Mouse (Mus musculus) cerebellum, adult 2 months (tissue): Measurements from ENCODE around the gene Vars.

ENCODE experiments used
- CTCF ChIP-seq: fragments of 200-500 bp; IDR thresholded peaks from 2 replicates; pipeline ENCODE4 v1.5.1; 2011; ENCODE audit warnings: low read depth, mild to moderate bottlenecking, control low read depth, low read length, moderate library complexity, borderline replicate concordance; ENCODE audit not compliant: insufficient read depth
- POLR2A ChIP-seq: fragments of 200-500 bp; IDR thresholded peaks from 2 replicates; pipeline ENCODE4 v1.6.1; 2011; ENCODE audit warnings: low read length, control low read depth, borderline replicate concordance; ENCODE audit not compliant: insufficient read depth

- no peak for TF ChIP-seq POLR2A
- no peak for TF ChIP-seq CTCF
Observed at GRCm38 (mm10) chr17:34960702-34961493, 39.9 kb upstream of the Vars start.
